Mouse (Mus musculus) CD4-positive, CD25-positive, alpha-beta regulatory T cell, adult 4 months (primary cell): ENCODE results near the gene Rcn3. TPM values are rescaled to one million over a fixed set of nuclear protein-coding genes. Genes with fewer than 3 reads are reported as not detected.
"Not testable (repeated sequence)": the region's sequence is repeated elsewhere in the genome, so short reads cannot be mapped to it uniquely, and the experiment has no call there.

Experiments
- ATAC-seq: one replicate; pipeline ENCODE4 v1.8.0; 2017
- polyA plus RNA-seq, 2 experiments: library from polyadenylated mRNA; unstranded; fragments of 100-300 nt; shearing (Covaris generic); gene quantifications; one replicate each; pipeline ENCODE4 v1.2.1; 2017

The Rcn3 gene
- 10 to 100 TPM in 1 of 2 experiments, 1 to 10 TPM in 1; 7.6 to 66.3 TPM for polyA plus RNA-seq

DNA sequence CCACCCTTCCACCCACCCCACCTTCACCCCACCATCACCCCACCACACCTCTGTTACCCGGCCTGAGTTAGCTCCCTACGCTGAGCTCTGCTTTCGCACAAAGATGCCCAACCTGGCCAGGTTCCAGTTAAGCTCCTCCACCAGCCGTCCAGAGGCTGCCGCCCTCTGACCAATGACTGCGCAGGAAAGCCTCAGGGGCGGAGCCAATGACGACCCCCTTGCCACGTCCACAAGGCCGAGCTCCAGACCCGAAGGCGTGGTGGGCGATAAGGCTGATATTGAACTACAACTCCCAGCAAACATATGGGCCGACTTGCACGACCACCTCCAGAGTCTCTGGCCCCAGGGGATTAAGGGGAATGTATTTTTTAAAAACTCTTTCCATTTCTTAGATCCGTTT is at the start of gene Rcn3:
TSS of gene Rcn3 (minus strand) at position 174 of the 400 bp plus-strand sequence.
- no peak for ATAC-seq

DNA sequence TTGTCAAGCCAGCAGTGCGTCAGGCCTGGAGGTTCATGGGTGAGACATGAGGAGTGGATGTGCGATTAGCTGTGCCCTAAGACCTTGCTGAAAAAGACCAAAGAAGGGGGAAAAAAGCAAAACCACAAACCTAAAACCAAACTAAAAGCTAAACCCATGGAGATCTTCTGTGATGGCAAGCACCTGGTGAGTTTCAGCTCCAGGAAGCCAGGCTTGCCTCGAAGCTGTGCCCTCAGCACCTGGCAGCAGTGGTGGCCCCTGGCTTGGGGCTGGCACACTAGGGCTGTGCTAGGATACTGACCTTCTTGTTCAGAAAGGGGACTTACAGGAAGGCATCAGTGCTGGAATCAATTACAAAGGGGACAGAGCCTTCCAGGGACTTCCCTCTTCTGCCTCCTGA is 49.3 kb upstream of the Rcn3 start:
- ATAC-seq = no peak

GRCm38 (mm10) chr7:45139904-45140723 is 48.1 kb upstream of the Rcn3 start:
- no peak for ATAC-seq

DNA sequence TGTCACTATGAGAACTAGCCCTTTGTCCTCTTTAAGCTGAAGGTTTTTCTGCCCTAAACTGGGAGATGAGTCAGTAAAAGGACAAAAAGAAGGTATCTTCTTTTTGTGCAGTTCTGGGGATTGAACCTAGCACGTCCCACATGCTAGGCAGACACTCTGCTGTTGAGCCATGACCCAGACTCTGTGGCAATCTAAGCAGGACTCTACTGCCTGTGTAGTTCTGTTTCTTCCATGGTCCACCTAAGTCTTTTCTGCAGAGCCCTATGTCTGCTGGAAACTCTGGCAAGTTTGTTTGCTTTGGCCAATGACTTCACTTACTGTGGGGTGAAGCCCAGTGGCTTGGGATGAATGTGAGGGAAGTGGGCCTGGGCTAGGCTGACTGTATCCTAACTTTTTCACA is 46.4 kb upstream of the Rcn3 start:
- ATAC-seq = no peak

DNA sequence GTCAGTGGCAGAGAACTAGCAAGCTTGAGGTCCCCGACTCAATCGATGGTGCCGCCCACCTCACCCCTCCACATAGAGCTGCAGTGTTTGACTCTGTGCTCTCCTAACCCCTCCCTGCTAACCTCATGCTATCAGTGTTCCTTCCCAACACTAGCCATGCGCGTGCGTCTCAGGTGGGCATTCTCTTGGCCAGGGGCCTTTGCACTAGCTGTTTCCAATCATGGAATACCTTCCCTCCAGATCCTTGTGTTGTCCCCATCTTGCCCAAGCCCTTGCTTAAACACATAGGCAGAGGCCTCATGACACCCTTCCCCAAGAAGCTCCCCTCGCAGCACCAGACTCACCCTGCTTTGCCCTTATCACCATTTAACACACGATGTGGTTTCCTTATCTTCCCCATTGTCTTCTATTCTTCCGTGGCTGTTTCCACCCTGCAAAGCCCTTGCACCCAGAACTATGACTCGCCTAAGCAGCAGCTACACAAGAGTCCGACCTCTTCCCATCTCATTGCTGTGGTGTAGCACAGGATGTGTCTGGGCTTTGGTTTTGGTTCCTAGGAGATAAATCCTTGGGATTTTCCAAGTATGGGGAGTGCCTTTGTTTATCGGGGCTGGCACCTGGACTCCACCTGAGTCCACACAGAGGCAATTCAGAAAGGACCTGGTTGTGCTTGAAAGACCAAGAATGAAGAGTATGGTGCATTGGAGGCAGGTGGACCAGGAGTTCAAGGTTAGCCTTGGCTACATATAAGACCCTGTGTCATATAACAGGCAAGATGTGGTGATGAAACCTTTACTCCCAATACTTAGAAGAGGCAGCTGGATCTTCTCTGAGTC is 45.4 kb upstream of the Rcn3 start:
- ATAC-seq = no peak

DNA sequence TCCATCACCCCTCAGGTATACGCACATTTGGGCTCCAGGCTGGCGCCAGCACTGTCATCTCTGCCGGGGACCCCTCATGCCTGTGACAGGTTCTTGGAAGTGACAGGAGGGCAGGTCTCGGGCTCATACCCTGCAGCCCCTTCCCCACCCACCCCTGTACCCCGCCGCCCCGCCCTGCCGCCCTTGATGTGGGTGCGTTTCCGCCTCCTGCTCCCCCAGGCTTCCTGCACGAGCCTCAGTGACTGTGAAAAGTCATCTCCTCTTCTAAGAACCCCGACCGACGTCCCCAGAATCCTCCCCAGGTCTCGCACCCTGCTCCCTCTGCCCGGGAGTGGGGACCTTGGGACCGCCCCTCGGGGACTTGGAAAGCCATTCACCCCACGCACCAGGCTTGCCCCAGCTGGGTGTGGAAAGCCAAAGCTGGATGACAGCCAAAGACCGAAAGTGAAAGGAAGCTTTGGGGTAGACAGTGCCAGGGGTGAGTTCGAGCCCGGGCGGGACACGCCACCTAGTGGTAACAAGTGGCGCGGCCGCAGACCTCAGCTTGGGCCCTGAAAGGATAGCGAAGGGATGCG is 44.1 kb upstream of the Rcn3 start, which contains the start of the genes Gm45713 and Flt3l:
TSS of gene Gm45713 (minus strand) at position 239 of the 575 bp plus-strand sequence.
TSS of gene Flt3l (minus strand) at position 440 of the 575 bp plus-strand sequence.
- peak; percentile 84 for ATAC-seq

GRCm38 (mm10) chr7:45135370-45135769 is 43.3 kb upstream of the Rcn3 start:
- no peak for ATAC-seq

GRCm38 (mm10) chr7:45134544-45135026 is 42.6 kb upstream of the Rcn3 start:
- ATAC-seq = no peak

DNA sequence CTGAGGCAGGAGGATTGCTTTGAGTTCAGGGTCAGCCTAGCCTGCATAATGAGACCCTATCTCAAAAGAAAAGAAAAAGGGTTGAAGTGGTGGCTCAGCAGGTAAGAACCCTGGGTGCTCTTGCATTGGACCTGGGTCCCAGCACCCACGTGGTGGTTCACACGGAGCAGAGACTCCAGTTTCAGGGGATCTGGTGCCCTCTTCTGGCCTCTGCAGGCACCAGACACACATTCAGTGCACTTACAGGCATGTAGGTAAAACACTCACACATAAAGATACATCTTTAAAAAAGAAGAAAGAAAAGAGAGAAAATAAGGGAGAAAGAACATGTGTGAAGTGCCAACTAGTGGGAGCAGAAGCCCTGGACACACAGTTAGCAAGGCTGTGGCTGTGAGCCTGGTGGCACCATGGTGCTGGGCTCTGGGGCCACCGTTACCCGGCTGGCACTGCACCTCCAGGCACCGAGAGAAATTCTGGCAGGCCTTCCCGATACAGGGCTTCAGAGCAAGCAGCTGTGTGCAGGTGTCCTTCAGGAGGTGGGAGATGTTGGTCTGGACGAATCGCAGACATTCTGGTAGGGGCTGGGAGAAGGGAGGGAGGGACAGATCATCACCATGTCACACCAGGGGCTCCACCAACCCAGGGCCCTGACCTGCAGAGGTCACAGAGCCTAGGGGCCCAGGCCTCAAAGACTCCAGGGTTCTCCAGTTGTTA is 41.6 kb upstream of the Rcn3 start:
- ATAC-seq = no peak

- ATAC-seq = no peak
Measured at GRCm38 (mm10) chr7:45131850-45132249, 39.8 kb upstream of the Rcn3 start.

DNA sequence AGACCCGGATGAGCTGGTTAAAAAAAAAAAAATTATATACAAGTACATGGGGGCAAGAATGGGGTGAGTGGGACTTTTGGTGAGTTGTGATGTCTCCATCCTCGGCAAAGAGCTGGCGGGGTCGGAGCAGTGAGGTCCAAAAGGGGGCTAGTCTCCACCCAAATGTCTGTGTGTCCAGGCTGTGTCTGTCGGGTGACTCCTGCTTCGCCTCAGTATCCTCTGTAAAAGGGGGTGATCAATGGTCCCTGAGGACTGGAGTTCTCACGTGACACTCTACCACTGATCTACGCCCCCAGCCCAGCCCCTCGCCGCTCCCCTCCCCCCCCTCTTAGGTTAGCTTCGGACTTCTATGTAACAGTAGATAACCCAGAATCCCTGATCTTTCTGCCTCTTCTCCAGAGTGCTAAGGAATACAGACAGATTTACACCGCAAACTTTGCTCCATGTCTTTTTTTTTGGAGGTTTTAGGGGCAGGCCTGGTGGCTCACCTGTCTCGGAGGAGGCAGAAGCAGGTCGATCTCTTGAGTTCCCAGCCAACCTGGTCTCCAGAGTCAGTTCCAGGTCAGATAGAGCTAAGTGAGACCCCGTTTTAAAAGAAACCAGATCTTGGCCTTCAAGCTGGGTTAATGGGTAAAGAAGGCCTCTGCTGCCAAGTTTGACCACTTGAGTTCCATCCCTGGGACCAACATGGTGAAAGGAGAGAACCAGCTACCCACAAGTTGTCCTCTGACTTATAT is 37.9 kb upstream of the Rcn3 start:
- ATAC-seq = no peak

DNA sequence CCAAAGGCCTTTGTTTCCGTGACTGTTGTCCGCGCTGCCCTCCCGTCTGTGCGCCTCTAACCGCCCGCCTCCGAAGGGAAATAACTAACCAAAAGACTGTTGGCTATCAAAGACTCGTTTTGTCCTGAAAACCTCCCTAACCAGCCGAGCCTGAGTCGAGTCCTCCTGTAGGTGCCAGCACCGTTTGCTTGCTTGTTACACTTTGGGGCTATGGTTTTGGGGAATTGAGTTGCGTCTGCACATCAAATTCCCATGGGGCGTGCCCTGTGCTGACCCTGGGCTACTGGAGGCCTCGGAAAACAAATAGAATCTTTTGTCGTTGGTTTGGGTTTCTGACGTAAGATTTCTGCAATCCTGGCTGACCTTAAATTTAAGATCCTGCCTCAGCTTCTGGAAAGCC is 37.3 kb upstream of the Rcn3 start:
- ATAC-seq = no peak

GRCm38 (mm10) chr7:45128624-45129246 is 36.7 kb upstream of the Rcn3 start, which contains the start of gene Rpl13a:
TSS of gene Rpl13a (minus strand) at chr7:45128761.
- peak; percentile 82 for ATAC-seq

- no peak for ATAC-seq
Measured at GRCm38 (mm10) chr7:45127700-45128224, 35.7 kb upstream of the Rcn3 start.

DNA sequence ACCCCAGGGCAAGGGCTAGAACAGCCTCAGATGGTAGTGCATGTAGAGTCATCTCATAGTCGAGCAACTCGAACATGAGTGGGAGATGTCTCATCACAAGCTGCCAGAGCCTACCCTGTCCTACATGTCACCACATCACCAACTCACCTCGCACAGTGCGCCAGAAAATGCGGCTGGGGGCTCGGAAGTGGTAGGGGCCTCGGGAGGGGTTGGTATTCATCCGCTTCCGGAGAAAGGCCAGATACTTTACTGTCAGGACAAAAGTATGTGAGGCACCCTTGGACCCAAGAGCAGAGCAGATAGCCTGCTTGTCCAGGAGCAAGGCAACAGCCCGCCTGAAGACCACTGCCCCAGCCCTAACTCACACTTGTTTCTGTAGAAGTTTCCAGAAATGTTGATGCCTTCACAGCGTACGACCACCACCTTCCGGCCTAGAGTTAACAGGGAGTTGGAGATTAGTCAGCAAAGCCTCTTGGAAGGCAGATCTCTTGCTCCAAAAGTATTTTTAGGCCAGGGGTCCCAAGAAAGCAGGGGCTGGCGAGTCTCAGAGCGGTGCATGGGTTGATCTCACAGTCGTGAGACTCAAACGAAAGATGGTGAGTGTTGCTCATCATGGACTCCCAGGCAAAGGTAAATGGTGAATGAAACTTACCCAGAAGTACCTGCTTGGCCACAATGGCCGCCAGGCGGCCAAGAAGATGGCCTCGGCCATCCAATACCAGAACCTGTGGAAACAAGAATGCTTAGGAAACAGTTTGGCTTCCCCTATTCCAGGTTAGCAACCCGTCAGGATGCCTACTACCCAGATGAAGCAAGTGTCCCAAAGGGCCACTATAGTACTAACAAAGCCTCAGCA is 35.1 kb upstream of the Rcn3 start:
- no peak for ATAC-seq

- no peak for ATAC-seq
Measured at GRCm38 (mm10) chr7:45126147-45126843, 34.3 kb upstream of the Rcn3 start.

GRCm38 (mm10) chr7:45125649-45126048 is 33.6 kb upstream of the Rcn3 start:
- not testable (repeated sequence) for ATAC-seq

DNA sequence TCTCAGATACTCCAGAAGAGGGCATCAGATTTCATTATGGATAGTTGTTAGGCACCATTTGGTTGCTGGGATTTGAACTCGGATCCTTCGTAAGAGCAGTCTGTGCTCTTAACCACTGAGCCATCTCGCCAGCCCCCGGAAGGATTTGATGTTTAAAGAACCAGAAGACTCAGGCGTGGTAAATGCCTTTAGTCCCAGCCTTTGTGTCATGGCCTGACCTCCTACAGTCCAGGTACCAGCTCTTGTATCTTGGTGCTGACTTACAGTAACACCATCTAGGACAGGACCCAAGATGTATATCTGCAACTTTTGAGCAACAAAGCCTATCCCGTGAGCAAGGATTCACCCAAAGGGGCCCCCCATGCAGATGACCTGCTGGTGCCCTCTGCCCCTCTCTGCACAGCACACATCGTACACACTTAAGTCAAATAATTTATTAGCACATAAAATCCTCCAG is 33.2 kb upstream of the Rcn3 start:
- ATAC-seq = no peak
